Mouse (Mus musculus) liver, postnatal 0 days (tissue): Measurements from ENCODE around the gene Itgax. TPM values are rescaled to one million over a fixed set of nuclear protein-coding genes. Genes with fewer than 3 reads are reported as not detected.
A peak's percentile ranks its signal among the peaks of the same experiment; 100 is the strongest.

Source experiments
- ATAC-seq: fragments of 200-750 bp; cut with Nextera tagmentation; 2 replicates; pipeline ENCODE4 v1.8.0; 2017; ENCODE audit warnings: mild to moderate bottlenecking, moderate library complexity
- DNase-seq: peaks from one replicate; pipeline ENCODE4 v3.0.0-alpha.2; 2016
- H3K27ac ChIP-seq: fragments of 300-500 bp; sonication (generic); 2 replicates; pipeline ENCODE4 v1.5.1; 2014; ENCODE audit warnings: antibody characterized with exemption, moderate library complexity, mild to moderate bottlenecking, low read depth
- H3K27me3 ChIP-seq: fragments of 300-500 bp; sonication (generic); 2 replicates; pipeline ENCODE4 v1.6.1; 2014; ENCODE audit warnings: low read length, control low read depth, mixed read lengths; ENCODE audit not compliant: insufficient read depth
- H3K36me3 ChIP-seq: fragments of 300-500 bp; sonication (generic); replicated peaks from 2 replicates; pipeline ENCODE4 v1.6.1; 2014; ENCODE audit warnings: mild to moderate bottlenecking, control low read depth, low read length, moderate library complexity, mixed read lengths; ENCODE audit not compliant: insufficient read depth
- H3K4me1 ChIP-seq: fragments of 300-500 bp; sonication (generic); 2 replicates; pipeline ENCODE4 v1.6.1; 2014; ENCODE audit warnings: antibody characterized with exemption, mild to moderate bottlenecking, control low read depth; ENCODE audit not compliant: insufficient read depth
- H3K4me2 ChIP-seq: fragments of 300-500 bp; sonication (generic); 2 replicates; pipeline ENCODE4 v1.6.1; 2014; ENCODE audit warnings: low read depth, mild to moderate bottlenecking, low read length, moderate library complexity, mixed read lengths
- H3K4me3 ChIP-seq: fragments of 300-500 bp; sonication (generic); 2 replicates; pipeline ENCODE4 v1.5.1; 2014; ENCODE audit warnings: low read depth, low read length
- H3K9ac ChIP-seq: fragments of 300-500 bp; sonication (generic); replicated peaks from 2 replicates; pipeline ENCODE4 v1.6.1; 2014; ENCODE audit warnings: mild to moderate bottlenecking, moderate library complexity
- H3K9me3 ChIP-seq: fragments of 300-500 bp; sonication (generic); 2 replicates; pipeline ENCODE4 v1.6.1; 2016; ENCODE audit warnings: mild to moderate bottlenecking, control low read depth, low read length, mixed read lengths
- CTCF ChIP-seq: sonication (generic); IDR thresholded peaks from 2 replicates; pipeline ENCODE4 v1.5.1; 2016; ENCODE audit warnings: antibody characterized with exemption, low read depth
- EP300 ChIP-seq: IDR thresholded peaks from 2 replicates; pipeline ENCODE4 v1.6.1; 2016; ENCODE audit warnings: antibody characterized with exemption, low read depth, mild to moderate bottlenecking
- WGBS: fragments of 180-500 bp; shearing (Covaris S2); extraction: QIAGEN DNeasy Blood & Tissue Kit; methylation state at CpG from one replicate; pipeline ENCODE4 v1.1.7; 2014; ENCODE audit not compliant: insufficient replicate concordance; 5-methylcytosine and 5-hydroxymethylcytosine counted together
- polyA plus RNA-seq: library from polyadenylated mRNA; unstranded; fragments of >200 nt; fragmentation: Nextera tagmentation; extraction: Ambion mirVana; gene quantifications from 2 replicates; pipeline ENCODE4 v1.2.1, GENCODE M21; 2015

The Itgax gene
- 0.26 and 0.34 TPM in 2 replicates for polyA plus RNA-seq

DNA sequence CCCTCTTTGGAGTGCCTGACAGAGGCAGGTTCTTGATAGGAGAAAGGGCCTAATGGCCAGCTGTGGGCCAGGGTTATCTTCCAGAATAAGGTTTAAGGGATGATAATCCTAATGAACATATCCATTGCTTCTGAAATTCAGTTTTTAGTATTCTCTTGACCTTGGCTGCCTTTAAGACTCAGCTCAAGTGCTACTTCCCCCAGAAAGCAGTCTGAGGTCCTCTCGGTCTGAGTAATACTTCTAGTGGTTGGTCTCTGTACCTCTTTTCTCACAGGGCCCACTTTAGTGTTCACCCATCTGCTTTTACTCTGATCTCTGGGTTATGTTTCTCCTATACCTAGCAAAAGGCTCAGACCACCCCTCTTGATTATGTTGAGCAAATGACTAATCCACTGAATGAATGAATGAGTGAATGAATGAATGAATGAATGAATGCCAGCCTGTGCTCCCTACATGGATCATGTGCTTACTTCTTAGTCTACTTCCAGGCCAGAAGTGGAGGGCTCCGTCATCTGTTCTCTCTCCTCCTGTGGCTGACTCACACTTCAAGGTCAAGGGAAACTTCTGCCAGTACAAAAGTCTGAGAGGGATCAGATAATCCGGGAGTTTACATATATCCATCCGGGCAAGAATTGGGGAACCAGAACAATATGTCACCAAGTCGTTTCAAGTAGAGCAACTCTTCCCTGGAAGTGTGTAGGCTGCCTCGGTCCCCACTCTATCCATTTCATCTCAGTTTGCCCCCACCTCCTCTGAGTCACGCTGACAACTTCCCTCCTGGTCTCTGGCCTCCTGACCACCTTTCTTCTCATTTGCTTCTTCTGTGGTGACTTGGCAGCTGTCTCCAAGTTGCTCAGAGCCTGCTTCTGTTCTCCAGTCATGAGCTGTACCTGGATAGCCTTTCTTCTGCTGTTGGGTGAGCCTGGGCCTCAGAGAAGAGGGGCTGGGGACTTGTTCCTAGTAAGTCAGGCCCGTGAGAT, at the start of gene Itgax:
Gene Itgax, plus strand, starts transcription at position 807 of the 980 bp plus-strand sequence.
- H3K27ac ChIP-seq, result no peak within 1 kb of the TSS
- H3K4me3 ChIP-seq, result no peak within 1 kb of the TSS
- TF ChIP-seq EP300, result no peak
- TF ChIP-seq CTCF, result no peak
- no peaks in the 10 kb centered on the region for H3K27me3 ChIP-seq
- no peaks in the 10 kb centered on the region for H3K9me3 ChIP-seq
- 44% methylated on average over 8 of the region's 8 CpGs for WGBS
- H3K4me2 ChIP-seq, result no peak within 1 kb of the TSS
- H3K4me1 ChIP-seq, result peaks cover 12% of the 10 kb centered on the region
- H3K9ac ChIP-seq, result no peak within 1 kb of the TSS
- DNase-seq (no peak), ATAC-seq (no peak)
- H3K36me3 ChIP-seq, result no peaks in the 10 kb centered on the region

DNA sequence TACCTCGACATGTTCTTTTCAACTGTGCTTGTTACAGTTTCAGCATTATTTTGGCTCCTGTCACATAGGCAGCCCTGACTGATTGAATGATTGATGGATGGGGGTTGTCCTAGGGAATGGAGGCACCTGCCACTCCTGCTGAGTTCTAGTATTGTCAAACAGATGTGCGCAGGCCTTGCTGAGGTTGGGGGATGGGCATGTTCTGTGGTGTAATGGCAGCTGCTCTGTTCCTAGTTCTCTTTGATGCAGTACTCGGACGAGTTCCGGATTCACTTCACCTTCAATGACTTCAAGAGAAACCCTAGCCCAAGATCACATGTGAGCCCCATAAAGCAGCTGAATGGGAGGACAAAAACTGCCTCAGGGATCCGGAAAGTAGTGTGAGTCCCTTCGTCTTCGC, 49.3 kb upstream of the Itgax start:
- H3K27me3 ChIP-seq, result no peaks in the 10 kb centered on the region
- peaks cover 3% of the 10 kb centered on the region; the same call in 1 of the 2 replicates for H3K36me3 ChIP-seq
- no peak overlapping the region for H3K4me3 ChIP-seq
- no peaks in the 10 kb centered on the region for H3K9me3 ChIP-seq
- DNase-seq (no peak), ATAC-seq (no peak)
- no peaks in the 10 kb centered on the region for H3K4me1 ChIP-seq
- H3K27ac ChIP-seq, result no peak overlapping the region
- no peak overlapping the region for H3K9ac ChIP-seq
- no peak overlapping the region for H3K4me2 ChIP-seq
- 77% methylated on average over 8 of the region's 8 CpGs for WGBS
- TF ChIP-seq EP300 (no peak), CTCF (no peak)

DNA sequence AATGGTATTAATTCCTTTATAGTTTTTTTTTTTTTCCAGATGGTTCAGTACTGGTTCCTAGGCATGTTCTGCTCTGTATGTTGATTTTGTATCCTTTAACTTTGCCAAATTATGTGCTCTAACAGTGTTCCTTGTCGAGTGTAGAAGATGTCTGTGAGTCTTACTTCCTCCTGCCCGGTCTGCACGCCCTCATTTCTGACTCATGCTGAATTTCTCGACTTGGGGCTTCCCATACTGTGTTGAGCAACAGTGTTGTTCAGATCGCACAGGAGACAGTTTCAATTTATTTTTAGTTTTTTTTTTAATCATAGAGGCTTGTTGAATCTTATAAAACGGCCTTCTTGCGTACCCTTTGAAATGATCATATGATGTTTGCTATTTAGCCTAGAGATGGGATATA, 40.2 kb upstream of the Itgax start:
- no peaks in the 10 kb centered on the region for H3K4me1 ChIP-seq
- no peaks in the 10 kb centered on the region for H3K9me3 ChIP-seq
- WGBS, result 40% methylated on average over 7 of the region's 7 CpGs
- no peak for ATAC-seq
- no peak overlapping the region for H3K4me3 ChIP-seq
- DNase-seq, result no peak
- H3K9ac ChIP-seq, result no peak overlapping the region
- H3K36me3 ChIP-seq, result no peaks in the 10 kb centered on the region
- no peak overlapping the region for H3K27ac ChIP-seq
- TF ChIP-seq EP300 (no peak), CTCF (no peak)
- peak overlapping the region; percentile 18; the same call in 1 of the 2 replicates for H3K4me2 ChIP-seq
- H3K27me3 ChIP-seq, result no peaks in the 10 kb centered on the region

DNA sequence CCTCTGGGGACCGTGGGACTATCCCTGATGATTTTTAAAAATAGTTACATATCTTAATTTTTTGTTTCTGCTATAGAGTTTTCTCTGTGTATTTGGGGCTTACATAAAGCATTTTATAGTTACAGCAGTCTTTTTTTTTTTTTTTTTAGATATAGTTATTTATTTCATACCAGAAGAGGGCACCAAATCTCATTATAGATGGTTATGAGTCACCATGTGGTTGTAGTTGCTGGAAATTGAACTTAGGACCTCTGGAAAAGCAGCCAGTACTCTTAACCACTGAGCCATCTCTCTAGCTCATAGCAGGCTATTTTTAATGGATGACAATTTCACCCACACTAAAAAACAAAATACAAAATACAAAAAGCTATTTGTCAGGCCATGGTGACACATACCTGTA, 31.2 kb upstream of the Itgax start:
- no peaks in the 10 kb centered on the region for H3K27me3 ChIP-seq
- no peak for TF ChIP-seq EP300
- peak; percentile 8; the same call in 1 of the 2 replicates for TF ChIP-seq CTCF
- H3K36me3 ChIP-seq, result no peaks in the 10 kb centered on the region
- 71% methylated on average over 1 of the region's 1 CpGs for WGBS
- DNase-seq (no peak), ATAC-seq (no peak)
- H3K9me3 ChIP-seq, result no peaks in the 10 kb centered on the region
- no peaks in the 10 kb centered on the region for H3K4me1 ChIP-seq
- no peak overlapping the region for H3K9ac ChIP-seq
- no peak overlapping the region for H3K27ac ChIP-seq
- no peak overlapping the region for H3K4me2 ChIP-seq
- no peak overlapping the region for H3K4me3 ChIP-seq

DNA sequence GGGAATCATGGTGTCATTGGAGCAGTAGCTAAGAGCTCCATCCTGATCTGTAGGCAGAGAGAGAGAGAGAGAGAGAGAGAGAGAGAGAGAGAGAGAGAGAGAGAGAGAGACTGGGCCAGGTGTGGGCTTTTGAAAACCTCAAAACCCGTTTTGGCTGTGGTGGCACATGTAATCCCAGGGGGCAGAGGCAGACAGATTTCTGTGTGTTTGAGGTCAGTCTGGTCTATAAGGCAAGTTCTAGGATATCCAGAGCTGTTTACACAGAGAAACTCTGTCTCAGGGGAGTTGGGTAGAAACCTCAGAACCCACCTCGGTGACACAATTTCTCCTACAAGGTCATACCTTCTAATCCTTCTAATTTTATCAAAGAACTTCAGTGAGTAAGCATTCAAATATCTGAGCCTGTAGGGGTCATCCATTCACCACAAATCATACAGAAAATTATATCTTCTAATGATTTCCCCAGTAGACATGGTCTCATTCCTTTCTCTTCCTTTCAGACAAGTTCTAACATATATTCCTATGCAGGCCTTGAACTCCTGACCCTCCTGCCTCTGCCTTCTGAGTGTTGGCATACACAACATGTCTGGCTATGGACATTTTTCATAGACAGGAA, 28.5 kb upstream of the Itgax start:
- TF ChIP-seq EP300 (0 out of 2 replicates have a peak, but pooled peaks have one; percentile 35), CTCF (0 out of 2 replicates have a peak, but pooled peaks have one; percentile 12)
- Histone ChIP-seq H3K9me3 (no peaks in the 10 kb centered on the region), H3K9ac (no peak overlapping the region), H3K4me2 (no peak overlapping the region), H3K36me3 (no peaks in the 10 kb centered on the region), H3K27me3 (no peaks in the 10 kb centered on the region), H3K4me1 (no peaks in the 10 kb centered on the region), H3K4me3 (no peak overlapping the region), H3K27ac (no peak overlapping the region)
- DNase-seq (peak; percentile 33), ATAC-seq (no peak)
- 52% methylated on average over 2 of the region's 2 CpGs for WGBS

DNA sequence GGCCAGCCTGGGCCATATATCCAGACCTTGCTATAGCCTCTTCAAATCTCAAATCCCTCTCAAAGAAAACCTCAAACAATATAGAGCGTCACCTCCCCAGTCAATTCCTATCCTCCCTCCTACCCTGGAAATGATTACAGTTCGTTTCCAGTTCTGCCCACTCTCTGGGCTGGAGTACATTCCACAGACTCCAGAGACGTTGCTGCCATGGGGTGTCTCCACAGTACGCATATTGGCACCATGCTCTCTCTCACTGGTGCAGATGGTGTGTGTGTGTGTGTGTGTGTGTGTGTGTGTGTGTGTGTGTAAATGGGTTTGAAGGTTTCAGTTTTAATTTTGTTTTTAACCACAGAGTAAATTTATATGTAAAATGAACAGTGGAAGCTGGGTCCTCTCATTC, 24.1 kb upstream of the Itgax start:
- no peak overlapping the region for H3K27ac ChIP-seq
- DNase-seq (no peak), ATAC-seq (no peak)
- TF ChIP-seq EP300 (no peak), CTCF (no peak)
- no peak overlapping the region for H3K9ac ChIP-seq
- H3K4me2 ChIP-seq, result no peak overlapping the region
- H3K36me3 ChIP-seq, result no peaks in the 10 kb centered on the region
- no peaks in the 10 kb centered on the region for H3K9me3 ChIP-seq
- WGBS, result 63% methylated on average over 4 of the region's 4 CpGs
- no peaks in the 10 kb centered on the region for H3K27me3 ChIP-seq
- no peak overlapping the region for H3K4me3 ChIP-seq
- H3K4me1 ChIP-seq, result no peaks in the 10 kb centered on the region
